Mouse (Mus musculus) heart, embryonic 11.5 days (tissue): ENCODE results near the gene Csrp2. TPM values are rescaled to one million over a fixed set of nuclear protein-coding genes. Genes with fewer than 3 reads are reported as not detected.
A peak's percentile ranks its signal among the peaks of the same experiment; 100 is the strongest.

ENCODE experiments used
- ATAC-seq: fragments of 200-750 bp; cut with Nextera tagmentation; replicated peaks from 2 replicates; pipeline ENCODE4 v1.8.0; 2017; ENCODE audit warnings: moderate library complexity; ENCODE audit not compliant: insufficient number of reproducible peaks, low FRiP score, low TSS enrichment
- H3K27ac ChIP-seq: fragments of 300-500 bp; sonication (generic); 2 replicates; pipeline ENCODE4 v1.5.1; 2014; ENCODE audit warnings: mild to moderate bottlenecking, low read depth, low read length
- H3K27me3 ChIP-seq: fragments of 300-500 bp; sonication (generic); 2 replicates; pipeline ENCODE4 v1.6.1; 2014; ENCODE audit warnings: mild to moderate bottlenecking, low read length, mixed read lengths; ENCODE audit not compliant: control insufficient read depth, insufficient read depth
- H3K36me3 ChIP-seq: fragments of 300-500 bp; sonication (generic); 2 replicates; pipeline ENCODE4 v1.6.1; 2014; ENCODE audit warnings: mild to moderate bottlenecking, low read length, moderate library complexity, mixed read lengths; ENCODE audit not compliant: control insufficient read depth, insufficient read depth
- H3K4me1 ChIP-seq: fragments of 300-500 bp; sonication (generic); 2 replicates; pipeline ENCODE4 v1.6.1; 2014; ENCODE audit warnings: low read length; ENCODE audit not compliant: control insufficient read depth, insufficient read depth
- H3K4me2 ChIP-seq: fragments of 300-500 bp; sonication (generic); 2 replicates; pipeline ENCODE4 v1.6.1; 2014; ENCODE audit warnings: mild to moderate bottlenecking, moderate library complexity
- H3K4me3 ChIP-seq: fragments of 300-500 bp; sonication (generic); 2 replicates; pipeline ENCODE4 v1.5.1; 2014; ENCODE audit warnings: low read depth, low read length
- H3K9ac ChIP-seq: fragments of 300-500 bp; sonication (generic); 2 replicates; pipeline ENCODE4 v1.6.1; 2014; ENCODE audit warnings: mild to moderate bottlenecking, low read depth, low read length, moderate library complexity
- H3K9me3 ChIP-seq: fragments of 300-500 bp; sonication (generic); replicated peaks from 2 replicates; pipeline ENCODE4 v1.6.1; 2016; ENCODE audit warnings: low read length; ENCODE audit not compliant: control insufficient read depth
- WGBS: fragments of 180-500 bp; shearing (Covaris S2); extraction: QIAGEN DNeasy Blood & Tissue Kit; methylation state at CpG from one replicate; pipeline ENCODE4 v1.1.7; 2014; ENCODE audit not compliant: insufficient replicate concordance; 5-methylcytosine and 5-hydroxymethylcytosine counted together
- polyA plus RNA-seq: library from polyadenylated mRNA; unstranded; fragments of >200 nt; fragmentation: Nextera tagmentation; extraction: Ambion mirVana; gene quantifications from 2 replicates; pipeline ENCODE4 v1.2.1, GENCODE M21; 2014

Gene Csrp2
- polyA plus RNA-seq, 1 experiment from 2014 or later, result 430 TPM

- Histone ChIP-seq H3K27ac (no peak overlapping the region), H3K9me3 (no peaks in the 10 kb centered on the region), H3K4me2 (no peak overlapping the region), H3K27me3 (no peaks in the 10 kb centered on the region), H3K4me3 (no peak overlapping the region), H3K4me1 (no peaks in the 10 kb centered on the region), H3K36me3 (no peaks in the 10 kb centered on the region), H3K9ac (no peak overlapping the region)
- 61% methylated on average over 7 of the region's 7 CpGs for WGBS
- ATAC-seq, result no peak
Observed at GRCm38 (mm10) chr10:110890656-110891272, 28.8 kb upstream of the Csrp2 start.

- Histone ChIP-seq H3K27ac (no peak overlapping the region), H3K9me3 (0 out of 2 replicates have a peak, but pooled peaks cover 2% of the 10 kb centered on the region), H3K4me3 (no peak overlapping the region), H3K4me2 (no peak overlapping the region), H3K4me1 (peaks cover 3% of the 10 kb centered on the region; the same call in 1 of the 2 replicates), H3K36me3 (no peaks in the 10 kb centered on the region), H3K27me3 (no peaks in the 10 kb centered on the region), H3K9ac (no peak overlapping the region)
- WGBS, result 41% methylated on average over 13 of the region's 13 CpGs
- ATAC-seq, result no peak
Observed at GRCm38 (mm10) chr10:110899744-110900501, 19.7 kb upstream of the Csrp2 start.

GRCm38 (mm10) chr10:110903862-110904261, 15.7 kb upstream of the Csrp2 start:
- H3K36me3 ChIP-seq, result no peaks in the 10 kb centered on the region
- no peaks in the 10 kb centered on the region for H3K9me3 ChIP-seq
- H3K4me1 ChIP-seq, result peaks cover 3% of the 10 kb centered on the region; the same call in 1 of the 2 replicates
- no peak overlapping the region for H3K27ac ChIP-seq
- no peak for ATAC-seq
- H3K9ac ChIP-seq, result no peak overlapping the region
- no peaks in the 10 kb centered on the region for H3K27me3 ChIP-seq
- 89% methylated on average over 3 of the region's 3 CpGs for WGBS
- H3K4me3 ChIP-seq, result no peak overlapping the region
- H3K4me2 ChIP-seq, result no peak overlapping the region

- H3K9me3 ChIP-seq, result no peaks in the 10 kb centered on the region
- no peaks in the 10 kb centered on the region for H3K27me3 ChIP-seq
- H3K27ac ChIP-seq, result no peak overlapping the region
Observed at GRCm38 (mm10) chr10:110916666-110917344, 2.8 kb upstream of the Csrp2 start.

GRCm38 (mm10) chr10:110917521-110917920, 2.1 kb upstream of the Csrp2 start:
- Histone ChIP-seq H3K9ac (no peak overlapping the region), H3K27me3 (no peaks in the 10 kb centered on the region), H3K27ac (no peak overlapping the region), H3K9me3 (no peaks in the 10 kb centered on the region), H3K4me2 (no peak overlapping the region), H3K36me3 (no peaks in the 10 kb centered on the region), H3K4me1 (peaks cover 10% of the 10 kb centered on the region), H3K4me3 (no peak overlapping the region)
- WGBS, result 92% methylated on average over 6 of the region's 6 CpGs
- no peak for ATAC-seq

More at GRCm38 (mm10) chr10:110916666-110917344, 2.8 kb upstream of the Csrp2 start:
- Histone ChIP-seq H3K4me2 (no peak overlapping the region), H3K36me3 (no peaks in the 10 kb centered on the region), H3K4me1 (peaks cover 6% of the 10 kb centered on the region), H3K9ac (no peak overlapping the region), H3K4me3 (no peak overlapping the region)
- 64% methylated on average over 11 of the region's 11 CpGs for WGBS
- no peak for ATAC-seq

- 11% methylated on average over 26 of the region's 26 CpGs for WGBS
- no peaks in the 10 kb centered on the region for H3K9me3 ChIP-seq
- peaks cover 19% of the 10 kb centered on the region for H3K4me1 ChIP-seq
- peak overlapping the region; percentile 98 for H3K27ac ChIP-seq
- no peaks in the 10 kb centered on the region for H3K27me3 ChIP-seq
- peak overlapping the region; percentile 84 for H3K4me2 ChIP-seq
- peak; percentile 33; the same call in 1 of the 2 replicates for ATAC-seq
- peak overlapping the region; percentile 79 for H3K4me3 ChIP-seq
- H3K36me3 ChIP-seq, result no peaks in the 10 kb centered on the region
- H3K9ac ChIP-seq, result peak overlapping the region; percentile 96
Observed at GRCm38 (mm10) chr10:110918414-110919391, 886 bp upstream of the Csrp2 start.

- H3K9ac ChIP-seq, result peak overlapping the region; percentile 96
- under 1% methylated on average over 15 of the region's 15 CpGs for WGBS
- H3K4me2 ChIP-seq, result peak overlapping the region; percentile 84
- peak; percentile 35; the same call in 1 of the 2 replicates for ATAC-seq
- no peaks in the 10 kb centered on the region for H3K27me3 ChIP-seq
- H3K4me1 ChIP-seq, result peaks cover 25% of the 10 kb centered on the region
- H3K36me3 ChIP-seq, result no peaks in the 10 kb centered on the region
- H3K9me3 ChIP-seq, result no peaks in the 10 kb centered on the region
- peak overlapping the region; percentile 98 for H3K27ac ChIP-seq
- peak overlapping the region; percentile 79 for H3K4me3 ChIP-seq
Observed at GRCm38 (mm10) chr10:110920368-110920950, 870 bp downstream of the Csrp2 start.
